Mouse (Mus musculus): Measurements from ENCODE around the gene Uba52. TPM values are rescaled to one million over a fixed set of nuclear protein-coding genes. Genes with fewer than 3 reads are reported as not detected.

Uba52 gene
- polyA plus RNA-seq, 1 experiment from 2014 or later: 909 TPM

DNA sequence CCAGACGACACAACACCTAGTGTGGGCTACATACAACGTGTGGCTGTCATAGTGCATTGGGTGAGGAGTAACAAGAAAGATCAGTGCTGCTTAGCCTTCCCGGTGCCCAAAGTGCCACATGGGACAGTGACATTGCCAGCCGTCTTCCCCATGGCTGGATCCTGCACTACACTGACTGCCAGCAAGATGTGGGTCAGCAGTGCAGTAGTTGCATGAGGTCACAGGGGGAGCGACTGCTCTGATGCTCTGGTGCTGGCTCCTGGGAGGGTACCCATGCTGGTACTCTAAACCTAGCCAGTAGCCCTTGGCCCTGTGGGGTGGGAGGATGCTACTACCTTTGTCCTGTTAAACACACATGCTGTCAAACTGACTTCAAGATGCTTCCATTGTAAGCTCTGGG, 50.4 kb downstream of the Uba52 start:
- Histone ChIP-seq H3K27me3 (no peaks in the 10 kb centered on the region), H3K27ac (no peak overlapping the region), H3K36me3 (0 out of 2 replicates have a peak, but pooled peaks cover 6% of the 10 kb centered on the region), H3K4me1 (no peaks in the 10 kb centered on the region), H3K9ac (no peak overlapping the region), H3K9me3 (no peaks in the 10 kb centered on the region), H3K4me2 (no peak overlapping the region), H3K4me3 (no peak overlapping the region)
- ATAC-seq (ENCODE audit: borderline replicate concordance, extremely low read depth, low FRiP score, low TSS enrichment): no peak
- 86% methylated on average over 5 of the region's 5 CpGs for WGBS

DNA sequence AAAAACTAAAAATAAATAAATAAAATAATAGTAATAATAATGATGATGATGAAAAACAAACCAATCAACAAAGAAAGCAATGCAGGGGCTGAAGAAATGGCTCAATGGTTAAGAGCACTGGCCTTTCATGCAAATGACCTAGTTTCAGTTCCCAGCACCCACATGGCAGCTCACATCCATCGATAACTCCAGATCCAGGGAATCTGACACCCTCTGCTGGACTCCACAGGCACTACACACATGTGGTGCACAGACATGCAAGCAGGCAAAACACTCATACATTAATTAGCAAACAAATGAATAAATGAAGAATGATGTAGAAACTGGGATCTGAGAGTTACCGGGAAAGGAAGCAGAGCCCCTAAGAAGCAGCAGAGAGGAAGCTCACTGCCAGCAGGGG, 51.0 kb downstream of the Uba52 start:
- H3K9ac ChIP-seq: no peak overlapping the region
- H3K36me3 ChIP-seq: 0 out of 2 replicates have a peak, but pooled peaks cover 6% of the 10 kb centered on the region
- no peak for ATAC-seq (ENCODE audit: borderline replicate concordance, extremely low read depth, low FRiP score, low TSS enrichment)
- no peak overlapping the region for H3K4me3 ChIP-seq
- no peak overlapping the region for H3K27ac ChIP-seq
- no peaks in the 10 kb centered on the region for H3K9me3 ChIP-seq
- WGBS: 91% methylated on average over 2 of the region's 2 CpGs
- no peak overlapping the region for H3K4me2 ChIP-seq
- no peaks in the 10 kb centered on the region for H3K27me3 ChIP-seq
- H3K4me1 ChIP-seq: no peaks in the 10 kb centered on the region

DNA sequence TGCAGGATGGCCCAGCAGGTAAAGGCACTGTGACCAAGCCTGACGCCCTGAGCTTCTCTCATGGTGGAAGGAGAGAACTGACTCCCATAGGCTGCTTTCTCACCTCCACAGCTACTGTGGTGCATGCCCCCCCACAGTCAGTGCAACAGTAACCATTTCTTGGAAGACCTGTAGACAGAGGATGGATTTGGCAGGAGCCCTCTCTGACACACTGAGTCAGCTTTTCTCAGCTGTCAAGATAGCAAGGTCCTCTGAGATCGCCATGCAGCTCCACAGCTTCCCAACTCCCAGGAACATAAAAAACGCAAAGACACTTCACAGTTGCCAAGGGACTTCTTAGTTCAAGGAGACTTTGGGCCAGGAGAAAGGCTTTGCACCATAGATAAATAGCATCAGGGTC, 52.1 kb downstream of the Uba52 start:
- H3K36me3 ChIP-seq: 0 out of 2 replicates have a peak, but pooled peaks cover 6% of the 10 kb centered on the region
- H3K4me3 ChIP-seq: no peak overlapping the region
- ATAC-seq (ENCODE audit: borderline replicate concordance, extremely low read depth, low FRiP score, low TSS enrichment): no peak
- H3K27ac ChIP-seq: no peak overlapping the region
- H3K4me2 ChIP-seq: no peak overlapping the region
- H3K4me1 ChIP-seq: no peaks in the 10 kb centered on the region
- no peak overlapping the region for H3K9ac ChIP-seq
- H3K9me3 ChIP-seq: no peaks in the 10 kb centered on the region
- WGBS: 74% methylated on average over 3 of the region's 3 CpGs
- no peaks in the 10 kb centered on the region for H3K27me3 ChIP-seq

Other genes starting within 250 kb of the Uba52 start
- gene Homer3, start 228.0 kb downstream of the Uba52 start, polyA plus RNA-seq (2015; fragmentation: Nextera tagmentation; extraction: Ambion mirVana): 70.4 and 73.0 TPM in 2 replicates
- gene Ddx49, start 208.3 kb downstream of the Uba52 start, polyA plus RNA-seq (2015; fragmentation: Nextera tagmentation; extraction: Ambion mirVana): 46.0 and 48.0 TPM in 2 replicates
- gene Cope, start 208.3 kb downstream of the Uba52 start, polyA plus RNA-seq (2015; fragmentation: Nextera tagmentation; extraction: Ambion mirVana): 332 and 336 TPM in 2 replicates
- 3.1 and 3.3 TPM in 2 replicates for gene Cers1, start 195.0 kb downstream of the Uba52 start, polyA plus RNA-seq (2015; fragmentation: Nextera tagmentation; extraction: Ambion mirVana)
- gene Gdf1, start 181.0 kb downstream of the Uba52 start, polyA plus RNA-seq (2015; fragmentation: Nextera tagmentation; extraction: Ambion mirVana): 1.0 TPM in 2 replicates
- gene Upf1, start 157.5 kb downstream of the Uba52 start, polyA plus RNA-seq (2015; fragmentation: Nextera tagmentation; extraction: Ambion mirVana): 17.3 and 19.6 TPM in 2 replicates
- 0.46 and 0.70 TPM in 2 replicates for gene Comp, start 137.2 kb downstream of the Uba52 start, polyA plus RNA-seq (2015; fragmentation: Nextera tagmentation; extraction: Ambion mirVana)
- gene Crtc1, start 71.2 kb downstream of the Uba52 start, polyA plus RNA-seq (2015; fragmentation: Nextera tagmentation; extraction: Ambion mirVana): 14.2 and 17.6 TPM in 2 replicates
- 26.2 and 27.1 TPM in 2 replicates for gene Klhl26, start 33.8 kb downstream of the Uba52 start, polyA plus RNA-seq (2015; fragmentation: Nextera tagmentation; extraction: Ambion mirVana)
- gene Tmem59l, start 23.4 kb downstream of the Uba52 start, polyA plus RNA-seq (2015; fragmentation: Nextera tagmentation; extraction: Ambion mirVana): 6.5 and 6.6 TPM in 2 replicates
- gene Crlf1, start 17.6 kb downstream of the Uba52 start, polyA plus RNA-seq (2015; fragmentation: Nextera tagmentation; extraction: Ambion mirVana): 181 and 186 TPM in 2 replicates
- 120 and 122 TPM in 2 replicates for gene Rex1bd, start 4.0 kb downstream of the Uba52 start, polyA plus RNA-seq (2015; fragmentation: Nextera tagmentation; extraction: Ambion mirVana)
- gene Fkbp8, start 16.9 kb upstream of the Uba52 start, polyA plus RNA-seq (2015; fragmentation: Nextera tagmentation; extraction: Ambion mirVana): 307 and 313 TPM in 2 replicates
- 50.0 and 54.4 TPM in 2 replicates for gene Kxd1, start 17.2 kb upstream of the Uba52 start, polyA plus RNA-seq (2015; fragmentation: Nextera tagmentation; extraction: Ambion mirVana)
- 17.2 and 17.5 TPM in 2 replicates for gene Ell, start 28.7 kb upstream of the Uba52 start, polyA plus RNA-seq (2015; fragmentation: Nextera tagmentation; extraction: Ambion mirVana)
- 134 TPM in 2 replicates for gene Isyna1, start 83.6 kb upstream of the Uba52 start, polyA plus RNA-seq (2015; fragmentation: Nextera tagmentation; extraction: Ambion mirVana)
- gene Ssbp4, start 98.1 kb upstream of the Uba52 start, polyA plus RNA-seq (2015; fragmentation: Nextera tagmentation; extraction: Ambion mirVana): 111 and 122 TPM in 2 replicates
- gene Lrrc25, start 105.4 kb upstream of the Uba52 start, polyA plus RNA-seq (2015; fragmentation: Nextera tagmentation; extraction: Ambion mirVana): 1.9 and 2.5 TPM in 2 replicates
- 0.31 and 0.45 TPM in 2 replicates for gene Gdf15, start 121.7 kb upstream of the Uba52 start, polyA plus RNA-seq (2015; fragmentation: Nextera tagmentation; extraction: Ambion mirVana)
- 38.5 and 47.7 TPM in 2 replicates for gene Pgpep1, start 149.6 kb upstream of the Uba52 start, polyA plus RNA-seq (2015; fragmentation: Nextera tagmentation; extraction: Ambion mirVana)
- 268 and 320 TPM in 2 replicates for gene Lsm4, start 162.4 kb upstream of the Uba52 start, polyA plus RNA-seq (2015; fragmentation: Nextera tagmentation; extraction: Ambion mirVana)
- 49.7 TPM in 2 replicates for gene Jund, start 188.1 kb upstream of the Uba52 start, polyA plus RNA-seq (2015; fragmentation: Nextera tagmentation; extraction: Ambion mirVana)
- 0.02 TPM in 1 of 2 replicates, not detected in the other for gene Iqcn, start 192.7 kb upstream of the Uba52 start, polyA plus RNA-seq (2015; fragmentation: Nextera tagmentation; extraction: Ambion mirVana)
- not detected in 2 replicates for gene Gm3336, start 207.7 kb upstream of the Uba52 start, polyA plus RNA-seq (2015; fragmentation: Nextera tagmentation; extraction: Ambion mirVana)
- gene Pde4c, start 212.9 kb upstream of the Uba52 start, polyA plus RNA-seq (2015; fragmentation: Nextera tagmentation; extraction: Ambion mirVana): 0.08 and 0.16 TPM in 2 replicates
- 12.8 and 12.9 TPM in 2 replicates for gene Rab3a, start 243.9 kb upstream of the Uba52 start, polyA plus RNA-seq (2015; fragmentation: Nextera tagmentation; extraction: Ambion mirVana)

Measured in lung, embryonic 15.5 days (tissue).